Mouse (Mus musculus) T-helper 2 cell (primary cell): Measurements from ENCODE around the gene Igll1.
"Not testable (repeated sequence)": the region's sequence is repeated elsewhere in the genome, so short reads cannot be mapped to it uniquely, and the experiment has no call there.

Experiments used
- in situ Hi-C: fragments of 300-600 bp; cut with MboI, MseI; formaldehyde crosslinking; loops from one replicate; pipeline ENCODE4 v1.15.1; 2025; ENCODE audit warnings: high pct_unique_total_duplicates

The Igll1 gene

GRCm38 (mm10) chr16:16863978-16864377 lies at the start of gene Igll1:
Gene Igll1 (minus strand): TSS chr16:16863985.
- in situ Hi-C loops, result loop anchor here (10.0 kb wide), 1 partner anchor 1121 kb away; the partner anchor contains the start of gene Vpreb2

- in situ Hi-C loops, result no loop called here
These were observed 49.7 kb upstream of the Igll1 start for GRCm38 (mm10) chr16:16913440-16913839.

- in situ Hi-C loops, result no loop called here
These were observed 48.1 kb upstream of the Igll1 start for GRCm38 (mm10) chr16:16911641-16912597.

GRCm38 (mm10) chr16:16907799-16908198 lies 44.0 kb upstream of the Igll1 start:
- in situ Hi-C loops, result no loop called here

- in situ Hi-C loops, result no loop called here
These were observed 39.4 kb upstream of the Igll1 start for GRCm38 (mm10) chr16:16903188-16903587.

GRCm38 (mm10) chr16:16902329-16902728 lies 38.5 kb upstream of the Igll1 start:
- in situ Hi-C loops, result no loop called here

GRCm38 (mm10) chr16:16897056-16897584 lies 33.3 kb upstream of the Igll1 start:
- in situ Hi-C loops, result loop anchor here (25.0 kb wide), 1 partner anchor 1285 kb away; no protein-coding TSS in a partner anchor

GRCm38 (mm10) chr16:16896382-16897055 lies 32.7 kb upstream of the Igll1 start, which contains the start of gene Ppm1f:
Gene Ppm1f (plus strand): TSS chr16:16896469.
- in situ Hi-C loops, result loop anchor here (25.0 kb wide), 1 partner anchor 1284 kb away; no protein-coding TSS in a partner anchor

- in situ Hi-C loops, result loop anchor here (25.0 kb wide), 1 partner anchor 1284 kb away; no protein-coding TSS in a partner anchor
These were observed 32.2 kb upstream of the Igll1 start for GRCm38 (mm10) chr16:16896015-16896381.

GRCm38 (mm10) chr16:16892366-16892765 lies 28.6 kb upstream of the Igll1 start:
- in situ Hi-C loops, result loop anchor here (25.0 kb wide), 1 partner anchor 1280 kb away; no protein-coding TSS in a partner anchor

- in situ Hi-C loops, result loop anchor here (25.0 kb wide), 1 partner anchor 1276 kb away; no protein-coding TSS in a partner anchor
These were observed 24.6 kb upstream of the Igll1 start for GRCm38 (mm10) chr16:16888341-16888740.

- in situ Hi-C loops, result loop anchor here (25.0 kb wide), 1 partner anchor 1267 kb away; no protein-coding TSS in a partner anchor
These were observed 15.2 kb upstream of the Igll1 start for GRCm38 (mm10) chr16:16879025-16879424.

GRCm38 (mm10) chr16:16870617-16871331 lies 7.0 kb upstream of the Igll1 start, which contains the start of the genes Top3b and Vpreb1:
Gene Top3b (plus strand): TSS chr16:16870736.
Gene Vpreb1 (minus strand): TSS chr16:16870843.
- in situ Hi-C loops, result no loop called here

GRCm38 (mm10) chr16:16870241-16870616 lies 6.4 kb upstream of the Igll1 start:
- in situ Hi-C loops, result no loop called here

- in situ Hi-C loops, result loop anchor here (10.0 kb wide), 1 partner anchor 1119 kb away; the partner anchor contains the start of gene Vpreb2
These were observed 2.1 kb upstream of the Igll1 start for GRCm38 (mm10) chr16:16865696-16866561.

- in situ Hi-C loops, result loop anchor here (10.0 kb wide), 1 partner anchor 1120 kb away; the partner anchor contains the start of gene Vpreb2
These were observed 1.4 kb upstream of the Igll1 start for GRCm38 (mm10) chr16:16865217-16865616.

GRCm38 (mm10) chr16:16862288-16862687 lies 1.5 kb downstream of the Igll1 start:
- in situ Hi-C loops, result loop anchor here (10.0 kb wide), 1 partner anchor 1123 kb away; the partner anchor contains the start of gene Vpreb2

GRCm38 (mm10) chr16:16856731-16857476 lies 6.9 kb downstream of the Igll1 start:
- in situ Hi-C loops, result no loop called here

- in situ Hi-C loops, result not testable (repeated sequence)
These were observed 7.7 kb downstream of the Igll1 start for GRCm38 (mm10) chr16:16856054-16856453.
